Mouse (Mus musculus): ENCODE measurements around the gene Pacs1. TPM values are rescaled to one million over a fixed set of nuclear protein-coding genes. Genes with fewer than 3 reads are reported as not detected.
"Not testable (repeated sequence)": the region's sequence is repeated elsewhere in the genome, so short reads cannot be mapped to it uniquely, and the experiment has no call there.

The Pacs1 gene
- polyA plus RNA-seq, 1 experiment from 2014 or later, result 13.5 TPM

DNA sequence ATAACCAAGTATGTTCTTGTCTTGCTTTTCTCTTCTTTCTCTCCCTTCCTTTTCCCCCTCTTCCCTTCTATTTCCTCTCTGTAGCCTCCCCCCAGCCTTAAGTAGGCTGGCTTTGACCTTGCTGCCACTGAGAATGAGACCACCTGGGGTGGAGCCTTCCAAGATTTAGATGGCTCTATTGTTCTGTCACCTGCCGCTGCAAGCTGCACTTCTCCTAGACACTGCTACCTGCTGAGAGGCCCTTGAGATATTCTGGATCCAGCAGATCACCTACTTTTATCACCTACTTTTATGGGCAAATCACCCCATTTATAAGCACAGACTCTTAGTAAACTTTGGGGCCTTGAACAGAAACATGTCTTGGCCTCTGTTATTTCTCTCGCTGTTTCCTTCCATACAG lies 48.3 kb downstream of the Pacs1 start:
- H3K4me1 ChIP-seq (ENCODE audit: control insufficient read depth, insufficient read depth, low read length), result peaks cover 4% of the 10 kb centered on the region; the same call in 1 of the 2 replicates
- no peak overlapping the region for H3K27ac ChIP-seq (ENCODE audit: low read length)
- H3K4me2 ChIP-seq (ENCODE audit: low read depth, low read length), result no peak overlapping the region
- H3K4me3 ChIP-seq (replicated peaks; ENCODE audit: low read length), result no peak overlapping the region
- WGBS, result 62% methylated on average over 2 of the region's 2 CpGs
- H3K9me3 ChIP-seq (replicated peaks; ENCODE audit: control insufficient read depth, low read length), result no peaks in the 10 kb centered on the region
- H3K36me3 ChIP-seq (ENCODE audit: control insufficient read depth, insufficient read depth, low read length), result no peaks in the 10 kb centered on the region
- H3K9ac ChIP-seq (ENCODE audit: low read length), result no peak overlapping the region
- no peak for ATAC-seq (ENCODE audit: insufficient read depth, low FRiP score)
- H3K27me3 ChIP-seq (ENCODE audit: control insufficient read depth, insufficient read depth, low read length), result no peaks in the 10 kb centered on the region

DNA sequence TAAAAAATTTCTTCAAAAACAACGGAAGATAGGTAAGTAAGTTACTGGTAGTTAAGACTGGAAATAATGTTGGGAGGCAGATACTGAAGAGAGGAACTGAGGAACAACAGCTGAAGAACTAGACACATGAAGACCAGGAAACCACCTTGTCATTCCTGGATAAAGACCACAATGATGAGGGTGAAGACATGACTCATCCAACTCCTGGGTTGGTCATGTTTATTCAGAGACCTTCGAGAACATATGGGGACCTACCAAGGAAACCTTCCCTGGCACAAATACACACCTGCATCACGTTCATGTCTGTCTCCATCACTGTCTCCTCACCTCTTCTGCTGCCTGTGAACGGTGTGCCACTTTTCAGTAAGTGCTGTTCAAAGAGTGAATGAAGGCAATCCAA lies 48.8 kb downstream of the Pacs1 start:
- Histone ChIP-seq H3K4me3 (replicated peaks; ENCODE audit: low read length) (no peak overlapping the region), H3K4me2 (ENCODE audit: low read depth, low read length) (no peak overlapping the region), H3K27ac (ENCODE audit: low read length) (no peak overlapping the region), H3K9ac (ENCODE audit: low read length) (no peak overlapping the region), H3K4me1 (ENCODE audit: control insufficient read depth, insufficient read depth, low read length) (peaks cover 4% of the 10 kb centered on the region; the same call in 1 of the 2 replicates), H3K27me3 (ENCODE audit: control insufficient read depth, insufficient read depth, low read length) (no peaks in the 10 kb centered on the region), H3K9me3 (replicated peaks; ENCODE audit: control insufficient read depth, low read length) (no peaks in the 10 kb centered on the region), H3K36me3 (ENCODE audit: control insufficient read depth, insufficient read depth, low read length) (no peaks in the 10 kb centered on the region)
- 79% methylated on average over 4 of the region's 4 CpGs for WGBS
- no peak for ATAC-seq (ENCODE audit: insufficient read depth, low FRiP score)

DNA sequence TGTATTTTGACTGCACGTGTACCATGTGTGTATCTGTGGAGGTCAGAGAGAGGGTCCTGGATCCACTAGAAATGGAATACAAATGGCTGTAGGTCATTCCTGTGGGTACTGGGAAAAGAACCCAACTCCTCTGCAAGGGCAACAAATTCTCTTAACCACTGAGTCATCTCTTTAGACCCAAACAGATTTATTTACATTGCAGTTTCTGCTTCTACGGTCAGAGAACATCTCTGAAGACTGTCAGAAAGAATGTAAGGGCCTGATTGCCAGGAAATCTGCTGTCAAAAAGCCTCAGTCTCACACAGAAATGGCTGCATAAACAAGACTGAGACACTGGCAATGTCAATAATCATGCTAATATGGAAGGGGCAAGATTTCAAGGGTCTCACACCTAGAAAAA lies 51.0 kb downstream of the Pacs1 start:
- Histone ChIP-seq H3K4me3 (replicated peaks; ENCODE audit: low read length) (no peak overlapping the region), H3K4me2 (ENCODE audit: low read depth, low read length) (no peak overlapping the region), H3K27me3 (ENCODE audit: control insufficient read depth, insufficient read depth, low read length) (no peaks in the 10 kb centered on the region), H3K36me3 (ENCODE audit: control insufficient read depth, insufficient read depth, low read length) (no peaks in the 10 kb centered on the region), H3K9ac (ENCODE audit: low read length) (no peak overlapping the region), H3K9me3 (replicated peaks; ENCODE audit: control insufficient read depth, low read length) (no peaks in the 10 kb centered on the region), H3K4me1 (ENCODE audit: control insufficient read depth, insufficient read depth, low read length) (peaks cover 4% of the 10 kb centered on the region; the same call in 1 of the 2 replicates), H3K27ac (ENCODE audit: low read length) (no peak overlapping the region)
- ATAC-seq (ENCODE audit: insufficient read depth, low FRiP score), result no peak
- 51% methylated on average over 2 of the region's 2 CpGs for WGBS

DNA sequence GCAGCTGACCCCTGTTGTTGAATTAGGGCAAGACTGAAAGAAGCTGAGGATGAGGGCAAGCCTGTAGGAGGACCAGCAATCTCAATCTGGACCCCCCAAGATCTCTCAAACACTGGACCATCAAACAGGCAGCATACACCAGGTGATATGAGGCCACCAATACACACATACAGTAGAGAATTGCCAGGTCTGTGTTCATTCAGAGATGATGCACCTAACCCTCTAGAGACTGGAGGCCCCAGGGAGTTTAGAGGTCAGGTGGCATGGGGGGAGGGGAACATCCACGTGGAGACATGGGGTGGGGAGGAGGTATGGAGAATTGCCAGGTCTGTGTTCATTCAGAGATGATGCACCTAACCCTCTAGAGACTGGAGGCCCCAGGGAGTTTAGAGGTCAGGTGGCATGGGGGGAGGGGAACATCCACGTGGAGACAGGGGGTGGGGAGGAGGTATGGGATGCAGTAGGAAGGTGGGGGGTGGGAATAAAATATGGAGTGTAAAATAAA lies 51.6 kb downstream of the Pacs1 start:
- WGBS, result 16% methylated on average over 2 of the region's 2 CpGs
- H3K36me3 ChIP-seq (ENCODE audit: control insufficient read depth, insufficient read depth, low read length); H3K4me1 ChIP-seq (ENCODE audit: control insufficient read depth, insufficient read depth, low read length); H3K27ac ChIP-seq (ENCODE audit: low read length); H3K4me3 ChIP-seq (replicated peaks; ENCODE audit: low read length); H3K27me3 ChIP-seq (ENCODE audit: control insufficient read depth, insufficient read depth, low read length); H3K4me2 ChIP-seq (ENCODE audit: low read depth, low read length); H3K9me3 ChIP-seq (replicated peaks; ENCODE audit: control insufficient read depth, low read length); H3K9ac ChIP-seq (ENCODE audit: low read length); ATAC-seq (ENCODE audit: insufficient read depth, low FRiP score): not testable (repeated sequence)

DNA sequence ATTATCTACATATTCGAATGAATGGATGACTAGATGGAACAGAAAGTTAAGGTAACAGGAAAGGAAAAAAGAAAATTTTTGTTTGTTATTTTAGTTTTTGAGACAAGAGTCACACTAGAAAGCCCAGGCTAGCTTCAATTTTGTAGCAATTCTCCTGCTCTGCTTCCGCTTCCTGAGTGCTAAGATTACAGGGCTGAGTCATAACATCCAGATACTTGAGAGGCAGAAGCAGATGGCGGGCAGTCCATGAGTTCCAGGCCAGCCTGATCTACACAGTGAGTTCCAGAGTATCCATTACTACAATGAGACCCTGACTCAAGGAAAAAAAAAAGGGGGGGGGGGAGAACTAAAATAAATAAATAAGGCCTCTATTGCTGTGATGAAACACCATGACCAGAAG lies 52.5 kb downstream of the Pacs1 start:
- Histone ChIP-seq H3K36me3 (ENCODE audit: control insufficient read depth, insufficient read depth, low read length) (no peaks in the 10 kb centered on the region), H3K9ac (ENCODE audit: low read length) (no peak overlapping the region), H3K9me3 (replicated peaks; ENCODE audit: control insufficient read depth, low read length) (no peaks in the 10 kb centered on the region), H3K27me3 (ENCODE audit: control insufficient read depth, insufficient read depth, low read length) (no peaks in the 10 kb centered on the region), H3K27ac (ENCODE audit: low read length) (no peak overlapping the region), H3K4me3 (replicated peaks; ENCODE audit: low read length) (no peak overlapping the region), H3K4me1 (ENCODE audit: control insufficient read depth, insufficient read depth, low read length) (peaks cover 4% of the 10 kb centered on the region; the same call in 1 of the 2 replicates), H3K4me2 (ENCODE audit: low read depth, low read length) (no peak overlapping the region)
- WGBS, result 88% methylated on average over 3 of the region's 3 CpGs
- no peak for ATAC-seq (ENCODE audit: insufficient read depth, low FRiP score)

DNA sequence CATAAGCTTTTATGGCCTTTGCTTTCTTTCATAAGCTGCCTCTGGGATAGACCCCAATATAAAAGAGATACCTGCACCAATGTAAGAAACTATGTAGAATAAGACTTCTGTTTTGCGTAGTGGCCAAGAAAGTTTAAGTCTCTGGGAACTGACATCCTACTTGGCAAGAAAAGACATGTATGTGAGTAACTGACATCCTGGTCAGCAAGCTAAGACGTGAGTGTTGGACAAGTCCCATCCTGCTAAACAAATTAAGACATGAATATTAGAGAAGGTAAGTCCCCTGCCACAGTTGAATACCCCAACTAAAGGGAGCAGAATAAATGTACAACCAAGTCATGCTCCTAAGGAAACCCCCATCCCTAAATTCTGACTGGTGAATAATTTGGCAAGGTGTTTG lies 71.2 kb downstream of the Pacs1 start:
- H3K4me1 ChIP-seq (ENCODE audit: control insufficient read depth, insufficient read depth, low read length), result no peaks in the 10 kb centered on the region
- no peaks in the 10 kb centered on the region for H3K9me3 ChIP-seq (replicated peaks; ENCODE audit: control insufficient read depth, low read length)
- H3K36me3 ChIP-seq (ENCODE audit: control insufficient read depth, insufficient read depth, low read length), result no peaks in the 10 kb centered on the region
- H3K4me2 ChIP-seq (ENCODE audit: low read depth, low read length), result no peak overlapping the region
- no peaks in the 10 kb centered on the region for H3K27me3 ChIP-seq (ENCODE audit: control insufficient read depth, insufficient read depth, low read length)
- H3K27ac ChIP-seq (ENCODE audit: low read length), result no peak overlapping the region
- ATAC-seq (ENCODE audit: insufficient read depth, low FRiP score), result no peak
- no peak overlapping the region for H3K4me3 ChIP-seq (replicated peaks; ENCODE audit: low read length)
- 87% methylated on average over 2 of the region's 2 CpGs for WGBS
- no peak overlapping the region for H3K9ac ChIP-seq (ENCODE audit: low read length)

DNA sequence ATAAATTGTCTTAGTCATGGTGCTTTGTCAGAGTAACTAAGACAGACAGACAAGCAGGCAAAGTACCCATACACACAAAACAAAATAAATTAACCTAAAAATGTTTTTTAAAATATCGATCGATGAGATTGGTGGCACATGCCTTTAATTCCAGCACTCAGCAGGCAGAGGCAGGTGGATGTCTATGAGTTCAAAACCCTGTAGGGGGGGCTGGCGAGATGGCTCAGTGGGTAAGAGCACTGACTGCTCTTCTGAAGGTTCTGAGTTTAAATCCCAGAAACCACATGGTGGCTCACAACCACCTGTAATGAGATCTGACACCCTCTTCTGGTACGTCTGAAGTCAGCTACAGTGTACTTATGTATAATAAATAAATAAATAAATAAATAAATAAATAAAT lies 72.3 kb downstream of the Pacs1 start:
- H3K4me1 ChIP-seq (ENCODE audit: control insufficient read depth, insufficient read depth, low read length); ATAC-seq (ENCODE audit: insufficient read depth, low FRiP score); H3K27ac ChIP-seq (ENCODE audit: low read length); H3K4me3 ChIP-seq (replicated peaks; ENCODE audit: low read length); H3K36me3 ChIP-seq (ENCODE audit: control insufficient read depth, insufficient read depth, low read length); H3K4me2 ChIP-seq (ENCODE audit: low read depth, low read length); H3K9me3 ChIP-seq (replicated peaks; ENCODE audit: control insufficient read depth, low read length); H3K27me3 ChIP-seq (ENCODE audit: control insufficient read depth, insufficient read depth, low read length); H3K9ac ChIP-seq (ENCODE audit: low read length): not testable (repeated sequence)
- WGBS, result 86% methylated on average over 4 of the region's 4 CpGs

DNA sequence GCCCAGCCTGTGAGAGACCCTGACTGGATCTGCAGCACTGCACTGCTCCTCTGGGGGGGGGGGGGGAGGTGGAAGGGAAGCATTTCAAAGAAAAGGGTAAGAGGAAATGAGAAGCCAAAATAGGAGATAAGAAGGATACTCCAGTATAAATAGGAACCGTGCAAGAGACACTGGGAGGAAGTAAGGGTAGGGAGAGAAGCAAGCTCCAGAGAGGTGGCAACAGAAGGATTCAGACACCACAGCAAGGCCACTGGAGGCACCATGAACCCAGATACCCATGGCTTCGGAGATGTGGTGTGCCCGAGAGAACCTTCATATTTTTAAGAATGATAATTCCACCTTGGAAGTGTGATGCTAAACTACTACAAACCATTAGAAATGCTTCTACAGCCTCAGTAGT lies 74.4 kb downstream of the Pacs1 start:
- 71% methylated on average over 3 of the region's 3 CpGs for WGBS
- Histone ChIP-seq H3K9ac (ENCODE audit: low read length) (no peak overlapping the region), H3K36me3 (ENCODE audit: control insufficient read depth, insufficient read depth, low read length) (no peaks in the 10 kb centered on the region), H3K9me3 (replicated peaks; ENCODE audit: control insufficient read depth, low read length) (no peaks in the 10 kb centered on the region), H3K27ac (ENCODE audit: low read length) (no peak overlapping the region), H3K4me1 (ENCODE audit: control insufficient read depth, insufficient read depth, low read length) (no peaks in the 10 kb centered on the region), H3K27me3 (ENCODE audit: control insufficient read depth, insufficient read depth, low read length) (no peaks in the 10 kb centered on the region), H3K4me3 (replicated peaks; ENCODE audit: low read length) (no peak overlapping the region), H3K4me2 (ENCODE audit: low read depth, low read length) (no peak overlapping the region)
- ATAC-seq (ENCODE audit: insufficient read depth, low FRiP score), result no peak

DNA sequence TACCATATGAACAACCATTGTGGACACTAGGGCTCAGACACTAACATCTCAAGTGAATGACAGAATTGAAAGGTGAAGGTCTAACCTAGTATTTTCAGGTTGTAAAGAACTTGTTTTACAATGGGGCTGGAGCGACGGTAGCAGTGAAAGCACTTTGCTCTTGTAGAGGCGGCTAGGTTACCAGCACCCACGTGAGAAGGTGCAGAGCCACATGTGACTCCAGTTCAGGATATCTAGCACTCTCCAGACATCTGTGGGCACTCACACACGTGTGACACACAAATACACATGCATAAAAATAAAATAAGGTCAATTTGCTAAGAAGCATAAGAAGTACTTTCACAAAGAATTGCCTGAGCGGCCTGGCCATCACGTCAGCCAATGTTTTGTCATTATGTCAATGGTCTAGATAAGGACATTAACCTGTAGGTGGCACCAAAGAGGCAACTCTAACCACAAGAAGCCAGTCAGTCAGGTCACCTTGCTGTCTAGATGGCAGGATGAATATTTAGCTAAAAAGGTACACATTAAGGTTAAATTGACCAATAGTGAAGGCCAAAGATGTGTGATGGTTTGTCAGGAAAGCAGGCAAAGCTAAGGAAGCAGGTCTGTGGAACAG lies 77.4 kb downstream of the Pacs1 start:
- Histone ChIP-seq H3K9me3 (replicated peaks; ENCODE audit: control insufficient read depth, low read length) (no peaks in the 10 kb centered on the region), H3K4me1 (ENCODE audit: control insufficient read depth, insufficient read depth, low read length) (no peaks in the 10 kb centered on the region; the same call in 1 of the 2 replicates), H3K9ac (ENCODE audit: low read length) (no peak overlapping the region), H3K4me2 (ENCODE audit: low read depth, low read length) (no peak overlapping the region), H3K27ac (ENCODE audit: low read length) (no peak overlapping the region), H3K4me3 (replicated peaks; ENCODE audit: low read length) (no peak overlapping the region), H3K36me3 (ENCODE audit: control insufficient read depth, insufficient read depth, low read length) (no peaks in the 10 kb centered on the region), H3K27me3 (ENCODE audit: control insufficient read depth, insufficient read depth, low read length) (no peaks in the 10 kb centered on the region)
- ATAC-seq (ENCODE audit: insufficient read depth, low FRiP score), result 0 out of 2 replicates have a peak, but pooled peaks have one; percentile 17
- WGBS, result 55% methylated on average over 7 of the region's 7 CpGs

All from stomach, embryonic 16.5 days (tissue).